Mouse (Mus musculus): ENCODE data around the gene D10Wsu102e.
A peak's percentile ranks its signal among the peaks of the same experiment; 100 is the strongest.
"Not testable (repeated sequence)": the region's sequence is repeated elsewhere in the genome, so short reads cannot be mapped to it uniquely, and the experiment has no call there.

Gene D10Wsu102e

GRCm38 (mm10) chr10:83347494-83347893, 12.5 kb upstream of the D10Wsu102e start:
- no peak for DNase-seq

- no peak for DNase-seq
Measured at GRCm38 (mm10) chr10:83350689-83351088, 9.3 kb upstream of the D10Wsu102e start.

- not testable (repeated sequence) for DNase-seq
Measured at GRCm38 (mm10) chr10:83351779-83352178, 8.2 kb upstream of the D10Wsu102e start.

DNA sequence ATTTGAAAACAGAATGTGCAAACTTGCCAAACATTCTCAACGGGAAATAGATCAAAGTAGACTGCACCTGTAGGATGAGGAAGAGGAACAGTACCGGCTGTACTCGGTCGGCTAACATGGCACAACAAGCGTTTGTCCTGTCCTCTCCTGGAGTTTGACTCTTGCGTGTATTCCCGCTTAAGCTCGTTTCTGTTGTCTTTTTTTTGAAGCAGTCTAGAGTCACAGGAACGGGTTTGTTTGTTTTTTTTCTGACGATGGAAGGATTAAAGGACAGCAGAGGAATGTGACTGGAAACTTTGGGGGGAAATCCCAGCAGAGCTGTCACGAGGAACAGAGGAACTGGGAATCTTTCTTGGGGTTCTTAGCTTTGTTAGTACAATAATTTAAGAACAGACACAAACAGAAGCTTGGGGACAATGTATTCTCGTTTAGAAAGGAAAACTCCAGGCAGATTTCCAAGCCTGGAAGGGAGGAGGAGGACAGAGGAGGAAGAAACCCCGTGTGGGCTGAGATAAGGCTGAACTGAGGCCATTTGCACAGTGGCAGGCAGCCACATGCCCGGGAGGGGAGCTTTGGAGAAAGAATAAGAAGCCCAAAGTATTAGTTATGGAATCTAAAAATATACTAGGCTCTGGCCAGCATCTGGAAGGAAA, 6.2 kb upstream of the D10Wsu102e start:
- DNase-seq, result no peak

DNA sequence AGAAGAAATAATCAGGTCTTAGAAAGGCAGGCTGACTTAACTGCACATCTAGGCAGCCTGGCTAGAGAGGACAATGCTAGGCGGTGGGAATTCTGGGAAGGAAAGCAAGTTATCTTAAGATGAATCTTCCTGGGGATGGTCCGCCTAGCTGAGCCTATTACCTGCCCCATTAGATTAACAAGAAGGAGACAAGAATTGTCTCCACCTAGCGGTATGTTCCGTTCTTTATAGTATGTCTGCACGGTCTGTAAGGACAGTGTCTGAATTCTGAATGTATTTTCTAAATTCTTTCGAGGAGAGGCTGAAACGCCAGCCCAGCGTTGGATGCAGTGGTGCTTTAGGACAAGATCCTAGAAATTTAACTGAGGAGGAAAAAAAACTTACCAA, 5.7 kb upstream of the D10Wsu102e start:
- peak; percentile 29 for DNase-seq

- no peak for DNase-seq
Measured at GRCm38 (mm10) chr10:83356416-83356815, 3.6 kb upstream of the D10Wsu102e start.

DNA sequence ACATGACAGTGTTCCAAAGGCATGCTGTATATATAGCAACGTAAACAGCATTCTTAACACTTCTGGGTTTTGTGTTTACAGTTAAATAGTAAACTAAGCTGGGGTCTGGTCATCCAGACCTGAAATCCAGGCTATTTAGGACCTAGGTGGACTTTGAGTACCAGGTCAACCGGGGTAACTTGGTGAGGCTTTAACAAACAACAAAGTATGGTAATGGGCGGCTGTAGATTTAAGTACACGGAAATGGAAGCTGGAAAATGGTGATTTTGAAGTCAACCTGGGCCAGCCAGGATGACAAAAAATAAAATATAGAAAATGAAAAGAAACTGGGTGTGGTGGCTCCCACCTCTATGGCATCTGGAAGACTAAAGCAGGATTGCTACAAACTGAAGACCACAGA, 570 bp upstream of the D10Wsu102e start:
- DNase-seq, result no peak

DNA sequence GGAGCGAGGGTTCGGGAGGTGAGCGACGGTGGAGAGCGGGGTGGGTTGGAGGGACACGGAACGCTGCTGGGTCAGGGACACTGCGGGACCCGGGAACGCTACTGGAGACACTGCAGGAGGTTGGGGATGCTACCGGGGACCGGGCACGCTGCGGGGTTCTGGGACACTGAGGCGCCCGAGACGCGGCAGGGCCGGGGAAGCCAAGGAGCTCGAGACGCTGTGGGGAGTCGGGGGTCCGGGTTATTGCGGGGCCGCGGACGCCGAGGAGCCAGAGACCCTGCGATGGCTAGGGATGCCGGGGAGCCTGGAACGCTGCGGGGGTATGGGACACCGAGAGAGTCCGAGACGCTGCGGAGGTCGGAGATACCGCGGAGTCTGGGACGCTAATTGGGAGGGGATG, 335 bp downstream of the D10Wsu102e start:
- DNase-seq, result no peak

GRCm38 (mm10) chr10:83361643-83362382, 1.8 kb downstream of the D10Wsu102e start:
- peak; percentile 28 for DNase-seq

DNA sequence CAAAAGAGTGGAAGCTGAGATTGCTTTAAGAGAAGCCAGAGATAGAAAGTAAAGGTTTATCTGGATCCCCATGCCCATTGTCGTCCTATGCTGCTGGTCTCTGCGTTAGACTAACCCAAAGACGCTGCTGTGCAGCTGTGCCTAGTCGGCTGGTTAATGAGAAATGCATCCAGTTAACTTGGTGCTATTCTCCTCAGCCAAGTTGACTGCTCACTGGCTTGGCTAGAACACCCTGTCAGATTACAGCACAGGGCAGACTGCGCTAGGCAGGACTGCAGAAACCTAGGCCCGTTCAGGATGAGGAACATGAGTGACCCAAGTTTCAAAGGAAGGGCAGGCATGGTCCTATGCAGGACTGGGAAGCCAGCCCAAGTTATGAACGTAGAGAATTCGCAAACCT, 3.4 kb downstream of the D10Wsu102e start:
- no peak for DNase-seq

DNA sequence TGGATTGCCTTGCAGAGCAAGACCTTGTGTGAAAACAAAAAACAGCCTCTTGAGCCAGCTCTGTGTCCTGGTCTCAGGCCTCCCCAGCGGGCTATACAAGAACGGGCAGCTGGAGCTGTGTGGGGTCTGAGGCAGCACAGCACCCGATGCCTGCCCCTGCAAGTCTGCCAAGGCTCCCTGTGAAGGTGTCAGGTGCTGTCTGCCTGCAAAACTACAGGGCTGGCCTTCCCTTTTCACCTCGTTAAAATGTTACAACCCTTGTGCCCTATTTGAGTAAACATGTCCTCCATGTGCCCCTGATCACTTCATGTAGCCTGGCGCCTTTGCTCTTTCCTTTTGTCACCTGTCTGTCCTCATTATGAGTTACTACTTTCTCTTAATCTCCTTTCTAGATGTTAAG, 8.9 kb downstream of the D10Wsu102e start:
- DNase-seq, result no peak

GRCm38 (mm10) chr10:83374045-83374656, 14.1 kb downstream of the D10Wsu102e start:
- no peak for DNase-seq

DNA sequence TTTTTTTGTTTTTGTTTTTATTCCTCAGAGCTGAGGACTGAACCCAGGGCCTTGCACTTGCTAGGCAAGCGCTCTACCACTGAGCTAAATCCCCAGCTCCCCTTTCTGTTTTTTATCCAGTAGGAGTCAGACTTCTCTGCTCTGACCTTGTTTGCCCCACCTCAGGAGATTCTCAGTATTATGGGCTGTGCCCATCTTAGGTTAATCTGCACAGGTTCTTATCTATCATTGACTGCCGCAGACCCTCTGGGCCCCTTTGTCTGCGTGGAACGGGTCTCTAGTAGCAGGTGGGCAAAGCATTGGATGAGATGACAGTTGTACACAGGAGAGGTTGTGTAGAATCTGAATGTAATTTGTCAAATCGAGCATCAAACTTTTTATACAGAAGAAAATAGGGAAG, 15.4 kb downstream of the D10Wsu102e start:
- not testable (repeated sequence) for DNase-seq

- no peak for DNase-seq
Measured at GRCm38 (mm10) chr10:83376911-83377682, 17.1 kb downstream of the D10Wsu102e start.

- DNase-seq, result no peak
Measured at GRCm38 (mm10) chr10:83378083-83378833, 18.2 kb downstream of the D10Wsu102e start.

GRCm38 (mm10) chr10:83380501-83380900, 20.5 kb downstream of the D10Wsu102e start:
- no peak for DNase-seq

GRCm38 (mm10) chr10:83382528-83382927, 22.5 kb downstream of the D10Wsu102e start:
- DNase-seq, result no peak

DNA sequence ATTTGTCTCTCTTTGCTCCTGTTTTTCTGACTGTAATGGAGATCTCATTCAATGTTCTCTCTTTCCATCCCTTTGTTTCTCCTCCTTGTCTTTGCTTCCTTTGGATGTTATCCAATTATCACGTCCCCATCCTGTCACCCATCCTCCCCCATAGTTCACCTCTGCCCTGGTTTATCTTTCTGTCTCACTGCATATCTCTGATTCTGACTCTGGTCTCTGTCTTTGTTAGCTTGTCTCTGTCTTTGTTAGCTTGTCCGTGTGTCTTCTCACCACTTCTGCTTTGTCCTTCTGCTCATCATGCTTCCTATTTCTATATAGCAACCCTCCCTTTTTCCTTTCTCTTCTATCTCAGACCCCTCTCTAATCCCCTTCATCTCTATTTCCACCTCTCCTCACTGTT, 23.0 kb downstream of the D10Wsu102e start:
- DNase-seq, result no peak

DNA sequence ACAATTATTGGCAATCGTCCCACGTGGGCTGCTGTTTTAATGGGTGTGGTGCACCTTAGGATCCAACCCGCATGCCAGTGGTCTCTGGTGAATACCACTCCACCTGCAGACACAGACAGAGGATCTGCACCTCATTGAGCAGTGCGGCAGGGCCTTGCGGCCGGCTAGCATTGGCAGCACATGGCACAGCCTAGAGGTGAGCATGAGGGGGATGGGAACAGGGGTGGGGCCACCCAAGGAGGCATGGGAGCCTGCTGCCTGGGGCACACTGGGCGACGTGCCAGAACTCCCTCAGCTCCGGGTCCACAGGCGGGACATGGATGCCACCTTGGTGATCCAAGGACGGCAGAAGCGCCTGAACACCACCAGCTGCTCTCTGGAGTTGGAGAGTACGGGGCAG, 23.8 kb downstream of the D10Wsu102e start:
- DNase-seq, result no peak

DNA sequence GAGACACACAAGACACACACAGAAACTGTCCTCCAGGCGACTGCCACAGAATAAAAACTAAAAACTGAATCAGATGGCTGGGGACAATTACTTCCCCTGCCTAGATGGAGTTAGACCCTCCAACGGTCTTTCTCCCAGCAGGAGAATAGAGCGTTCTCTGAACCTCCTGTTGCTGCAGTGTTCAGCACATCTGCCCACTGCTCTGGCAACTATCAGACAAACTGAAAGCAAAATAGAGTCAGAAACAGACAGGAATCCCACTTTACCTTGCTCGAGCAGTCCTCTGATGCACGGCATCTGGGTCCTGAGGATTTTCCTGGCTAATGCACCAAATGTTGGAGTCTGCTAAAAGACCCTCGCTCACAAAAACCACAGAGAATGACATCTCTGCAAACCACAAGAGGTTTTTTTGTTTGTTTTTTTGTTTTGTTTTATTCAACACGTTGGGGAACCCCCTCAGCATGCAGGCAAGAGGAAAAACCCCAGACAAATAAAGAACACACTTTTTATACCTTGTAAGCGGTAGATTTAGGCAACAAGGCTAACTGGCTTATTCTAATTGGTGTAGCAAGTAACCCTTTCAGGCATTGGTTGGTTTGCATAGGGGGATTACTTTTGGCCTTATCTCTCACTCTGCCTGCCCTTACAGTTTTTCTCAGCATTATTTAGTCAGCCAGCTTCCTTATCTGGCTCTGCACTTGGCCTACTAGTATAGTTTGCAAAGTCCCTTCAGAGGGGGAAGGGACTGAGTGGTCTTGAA, 24.6 kb downstream of the D10Wsu102e start:
- DNase-seq, result no peak

- no peak for DNase-seq
Measured at GRCm38 (mm10) chr10:83385330-83385910, 25.4 kb downstream of the D10Wsu102e start.
